Mouse (Mus musculus) midbrain, embryonic 15.5 days (tissue): Measurements from ENCODE around the gene Magi2. TPM values are rescaled to one million over a fixed set of nuclear protein-coding genes. Genes with fewer than 3 reads are reported as not detected.
"Not testable (repeated sequence)": the region's sequence is repeated elsewhere in the genome, so short reads cannot be mapped to it uniquely, and the experiment has no call there.

Source experiments
- ATAC-seq: fragments of 200-750 bp; cut with Nextera tagmentation; replicated peaks from 2 replicates; pipeline ENCODE4 v1.8.0; 2017; ENCODE audit warnings: moderate TSS enrichment
- H3K27ac ChIP-seq: fragments of 300-500 bp; sonication (generic); 2 replicates; pipeline ENCODE4 v1.5.1; 2015; ENCODE audit warnings: mild to moderate bottlenecking, inconsistent platforms
- H3K27me3 ChIP-seq: fragments of 300-500 bp; sonication (generic); replicated peaks from 2 replicates; pipeline ENCODE4 v1.6.1; 2015; ENCODE audit warnings: inconsistent platforms
- H3K36me3 ChIP-seq: fragments of 300-500 bp; sonication (generic); replicated peaks from 2 replicates; pipeline ENCODE4 v1.6.1; 2015; ENCODE audit warnings: inconsistent platforms
- H3K4me1 ChIP-seq: fragments of 300-500 bp; sonication (generic); 2 replicates; pipeline ENCODE4 v1.6.1; 2015; ENCODE audit warnings: inconsistent platforms
- H3K4me2 ChIP-seq: fragments of 300-500 bp; sonication (generic); 2 replicates; pipeline ENCODE4 v1.6.1; 2015; ENCODE audit warnings: inconsistent platforms, mild to moderate bottlenecking, moderate library complexity
- H3K4me3 ChIP-seq: fragments of 300-500 bp; sonication (generic); 2 replicates; pipeline ENCODE4 v1.5.1; 2015; ENCODE audit warnings: mild to moderate bottlenecking, inconsistent platforms
- H3K9ac ChIP-seq: fragments of 300-500 bp; sonication (generic); 2 replicates; pipeline ENCODE4 v1.6.1; 2015; ENCODE audit warnings: mild to moderate bottlenecking, inconsistent platforms
- H3K9me3 ChIP-seq: fragments of 300-500 bp; sonication (generic); 2 replicates; pipeline ENCODE4 v1.6.1; 2016; ENCODE audit warnings: inconsistent platforms
- WGBS: fragments of 180-500 bp; shearing (Covaris S2); methylation state at CpG from one replicate; pipeline ENCODE4 v1.1.7; 2015; ENCODE audit warnings: mixed read lengths; 5-methylcytosine and 5-hydroxymethylcytosine counted together
- polyA plus RNA-seq: library from polyadenylated mRNA; unstranded; fragments of >200 nt; fragmentation: Nextera tagmentation; extraction: Ambion mirVana; gene quantifications from 2 replicates; pipeline ENCODE4 v1.2.1, GENCODE M21; 2015

The Magi2 gene
- polyA plus RNA-seq, 1 experiment from 2014 or later, result 35.9 TPM

GRCm38 (mm10) chr5:19306656-19307055 lies 79.8 kb downstream of the Magi2 start:
- Histone ChIP-seq H3K27ac (no peak overlapping the region), H3K4me1 (no peaks in the 10 kb centered on the region), H3K4me3 (no peak overlapping the region), H3K4me2 (no peak overlapping the region), H3K27me3 (no peaks in the 10 kb centered on the region), H3K36me3 (no peaks in the 10 kb centered on the region), H3K9ac (no peak overlapping the region), H3K9me3 (no peaks in the 10 kb centered on the region)
- no peak for ATAC-seq
- 92% methylated on average over 6 of the region's 6 CpGs for WGBS

DNA sequence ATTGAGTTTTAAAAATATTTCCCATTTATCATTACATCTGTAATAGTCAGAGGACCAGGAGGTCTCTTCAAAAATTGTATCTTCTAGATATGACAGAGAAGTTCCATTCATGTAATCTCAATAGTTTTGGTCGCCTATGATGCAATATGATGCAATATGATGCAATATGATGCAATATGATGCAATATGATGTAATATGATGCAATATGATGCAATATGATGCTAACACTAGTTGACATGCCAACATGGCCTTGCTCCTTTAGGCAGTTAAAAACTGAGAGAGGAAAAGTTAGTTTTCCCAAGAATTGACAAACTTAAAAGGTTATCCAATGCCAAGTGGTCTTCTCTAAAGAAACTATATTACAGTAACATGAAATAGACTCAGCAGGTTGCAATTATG lies 83.0 kb downstream of the Magi2 start:
- Histone ChIP-seq H3K9me3 (no peaks in the 10 kb centered on the region), H3K27ac (no peak overlapping the region), H3K4me3 (no peak overlapping the region), H3K9ac (no peak overlapping the region), H3K4me1 (no peaks in the 10 kb centered on the region), H3K4me2 (no peak overlapping the region), H3K36me3 (no peaks in the 10 kb centered on the region), H3K27me3 (no peaks in the 10 kb centered on the region)
- ATAC-seq, result no peak
- WGBS, result 89% methylated on average over 1 of the region's 1 CpGs

GRCm38 (mm10) chr5:19322532-19322931 lies 95.7 kb downstream of the Magi2 start:
- Histone ChIP-seq H3K4me1 (no peaks in the 10 kb centered on the region), H3K4me2 (no peak overlapping the region), H3K9me3 (no peaks in the 10 kb centered on the region), H3K36me3 (no peaks in the 10 kb centered on the region), H3K9ac (no peak overlapping the region), H3K27ac (no peak overlapping the region), H3K4me3 (no peak overlapping the region), H3K27me3 (no peaks in the 10 kb centered on the region)
- WGBS, result 59% methylated on average over 6 of the region's 6 CpGs
- peak; percentile 60; the same call in 1 of the 2 replicates for ATAC-seq

DNA sequence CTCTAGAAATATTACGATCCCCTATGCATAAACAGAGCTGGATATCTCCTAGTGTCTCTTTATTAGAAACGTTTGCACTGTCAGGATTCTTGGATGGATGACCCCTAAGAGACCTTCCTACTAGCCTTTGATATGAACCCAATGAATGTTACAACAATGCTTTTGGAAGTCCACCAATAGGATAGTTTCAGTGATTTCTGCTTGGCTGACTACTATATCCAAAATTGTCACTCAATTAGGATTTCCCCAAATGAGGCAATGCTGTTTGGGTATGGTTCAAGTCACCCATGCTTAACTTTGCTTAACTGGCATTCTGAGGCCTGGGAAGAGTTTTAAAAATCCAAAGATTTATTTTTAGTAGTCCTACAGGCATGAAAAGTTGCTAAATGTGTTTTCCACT lies 110.7 kb downstream of the Magi2 start:
- H3K4me2 ChIP-seq, result no peak overlapping the region
- ATAC-seq, result no peak
- H3K9me3 ChIP-seq, result no peaks in the 10 kb centered on the region
- no peak overlapping the region for H3K9ac ChIP-seq
- H3K27me3 ChIP-seq, result no peaks in the 10 kb centered on the region
- WGBS, result 66% methylated on average over 2 of the region's 2 CpGs
- no peaks in the 10 kb centered on the region for H3K36me3 ChIP-seq
- no peaks in the 10 kb centered on the region for H3K4me1 ChIP-seq
- H3K27ac ChIP-seq, result no peak overlapping the region
- H3K4me3 ChIP-seq, result no peak overlapping the region

GRCm38 (mm10) chr5:19368175-19368574 lies 141.3 kb downstream of the Magi2 start:
- no peak overlapping the region for H3K4me2 ChIP-seq
- WGBS, result 89% methylated on average over 1 of the region's 1 CpGs
- no peaks in the 10 kb centered on the region for H3K4me1 ChIP-seq
- H3K27ac ChIP-seq, result no peak overlapping the region
- H3K27me3 ChIP-seq, result no peaks in the 10 kb centered on the region
- H3K9ac ChIP-seq, result no peak overlapping the region
- ATAC-seq, result no peak
- no peaks in the 10 kb centered on the region for H3K9me3 ChIP-seq
- H3K4me3 ChIP-seq, result no peak overlapping the region
- H3K36me3 ChIP-seq, result no peaks in the 10 kb centered on the region

DNA sequence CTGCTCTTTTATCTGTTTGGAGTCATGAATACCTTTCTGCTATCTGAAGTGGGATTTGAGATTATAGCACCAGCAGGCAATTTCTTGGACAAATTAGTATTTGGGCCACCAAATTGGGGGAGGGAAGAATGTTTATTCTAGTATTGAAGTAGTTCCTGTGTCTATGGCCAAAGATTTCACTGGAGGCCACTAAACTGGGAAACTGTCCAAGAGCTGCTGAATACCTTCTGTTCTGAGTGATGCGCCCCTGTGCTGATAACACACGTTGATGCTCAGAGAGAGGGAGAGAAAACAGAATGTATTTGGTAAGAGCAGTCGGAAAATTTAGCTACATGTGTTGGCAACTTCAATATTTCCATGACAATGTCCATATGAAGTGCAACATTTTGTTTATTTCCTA lies 169.0 kb downstream of the Magi2 start:
- Histone ChIP-seq H3K9me3 (no peaks in the 10 kb centered on the region), H3K4me2 (no peak overlapping the region), H3K27ac (no peak overlapping the region), H3K9ac (no peak overlapping the region), H3K36me3 (no peaks in the 10 kb centered on the region), H3K27me3 (no peaks in the 10 kb centered on the region), H3K4me1 (no peaks in the 10 kb centered on the region), H3K4me3 (no peak overlapping the region)
- no peak for ATAC-seq
- WGBS, result 64% methylated on average over 3 of the region's 3 CpGs

- Histone ChIP-seq H3K4me3 (no peak overlapping the region), H3K9me3 (no peaks in the 10 kb centered on the region), H3K27me3 (no peaks in the 10 kb centered on the region), H3K4me2 (no peak overlapping the region), H3K4me1 (no peaks in the 10 kb centered on the region), H3K36me3 (no peaks in the 10 kb centered on the region), H3K27ac (no peak overlapping the region), H3K9ac (no peak overlapping the region)
- 91% methylated on average over 4 of the region's 4 CpGs for WGBS
- no peak for ATAC-seq
Measured at GRCm38 (mm10) chr5:19400299-19400698, 173.5 kb downstream of the Magi2 start.

DNA sequence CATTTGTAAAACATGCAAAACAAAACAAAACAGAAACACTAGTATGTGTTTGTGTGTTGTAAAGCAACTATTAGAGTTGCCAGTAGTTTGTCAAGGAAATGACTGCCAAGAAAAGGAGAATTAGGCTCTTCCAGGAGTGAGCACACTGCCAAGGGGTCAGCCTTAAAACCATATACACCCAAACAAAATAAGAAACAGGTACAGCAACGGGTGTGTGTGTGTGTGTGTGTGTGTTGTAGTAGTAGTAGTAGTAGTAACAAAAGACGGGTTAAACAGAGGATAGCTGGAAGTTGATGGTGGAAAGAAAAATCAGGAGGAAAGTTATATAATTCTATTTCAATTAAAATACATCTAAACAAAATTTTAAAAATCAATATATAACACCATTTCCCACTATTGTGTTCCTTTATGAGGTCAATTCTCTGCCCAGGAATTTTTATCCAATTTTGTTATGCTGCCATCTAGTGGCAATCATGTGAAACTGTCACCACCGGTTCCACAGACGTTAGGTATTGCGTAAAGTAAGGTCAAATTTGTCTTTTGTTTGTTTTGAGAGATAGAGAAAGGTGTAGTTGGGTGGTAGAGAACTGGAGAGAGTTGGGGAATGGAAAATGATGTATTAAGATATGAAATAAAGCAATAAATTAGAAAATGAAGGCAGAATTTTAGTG lies 174.0 kb downstream of the Magi2 start:
- ATAC-seq, result peak; percentile 83
- no peaks in the 10 kb centered on the region for H3K9me3 ChIP-seq
- no peaks in the 10 kb centered on the region for H3K27me3 ChIP-seq
- no peak overlapping the region for H3K9ac ChIP-seq
- 48% methylated on average over 5 of the region's 5 CpGs for WGBS
- no peak overlapping the region for H3K4me2 ChIP-seq
- no peaks in the 10 kb centered on the region for H3K36me3 ChIP-seq
- H3K4me1 ChIP-seq, result no peaks in the 10 kb centered on the region
- no peak overlapping the region for H3K4me3 ChIP-seq
- no peak overlapping the region for H3K27ac ChIP-seq

- not testable (repeated sequence) for H3K36me3 ChIP-seq, H3K4me1 ChIP-seq, H3K9me3 ChIP-seq, H3K4me3 ChIP-seq, ATAC-seq, H3K27ac ChIP-seq, H3K27me3 ChIP-seq, H3K4me2 ChIP-seq, H3K9ac ChIP-seq
- WGBS, result 74% methylated on average over 1 of the region's 1 CpGs
Measured at GRCm38 (mm10) chr5:19404268-19404667, 177.4 kb downstream of the Magi2 start.

DNA sequence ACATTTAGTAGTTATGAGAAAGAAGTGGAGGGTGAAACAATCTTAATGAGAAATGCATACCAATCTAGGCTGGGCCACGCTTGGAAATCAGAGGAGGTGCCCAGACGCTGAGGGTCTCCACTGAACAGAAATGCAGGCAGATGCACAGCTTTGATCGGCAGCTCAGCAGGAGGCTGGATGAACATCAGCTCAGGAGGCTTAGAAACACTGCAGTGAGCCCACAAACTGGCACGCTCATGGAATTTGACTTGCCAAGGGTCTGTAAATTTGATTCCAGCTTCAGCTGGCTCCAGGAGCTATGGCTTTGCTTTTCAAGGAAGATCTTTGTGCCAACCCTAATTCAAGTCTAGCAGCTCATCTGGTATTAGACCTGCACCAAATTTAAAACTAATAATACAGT lies 187.7 kb downstream of the Magi2 start:
- Histone ChIP-seq H3K4me3 (no peak overlapping the region), H3K4me1 (no peaks in the 10 kb centered on the region), H3K4me2 (no peak overlapping the region), H3K27ac (no peak overlapping the region), H3K9me3 (no peaks in the 10 kb centered on the region), H3K36me3 (no peaks in the 10 kb centered on the region), H3K9ac (no peak overlapping the region), H3K27me3 (no peaks in the 10 kb centered on the region)
- ATAC-seq, result no peak
- 43% methylated on average over 4 of the region's 4 CpGs for WGBS

DNA sequence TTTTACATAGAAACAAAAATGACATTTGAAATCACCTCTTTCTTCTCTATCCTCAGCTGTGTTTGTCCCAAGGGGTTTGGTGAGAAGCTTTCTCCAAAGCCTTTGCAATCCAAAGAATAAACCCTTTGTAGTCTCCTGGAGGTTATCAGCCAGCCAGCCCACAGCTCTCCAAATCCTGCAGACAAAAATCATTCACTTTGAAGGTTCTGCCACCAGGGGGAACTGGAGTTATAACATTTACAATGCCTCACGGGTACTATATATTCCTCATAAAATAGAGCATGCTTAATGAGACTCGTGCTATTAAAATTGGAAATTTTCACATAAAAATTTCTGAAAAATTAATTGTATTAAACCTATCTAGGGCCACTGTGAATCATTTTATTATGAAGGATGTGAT lies 202.5 kb downstream of the Magi2 start:
- no peak overlapping the region for H3K4me3 ChIP-seq
- H3K9me3 ChIP-seq, result no peaks in the 10 kb centered on the region
- no peak overlapping the region for H3K4me2 ChIP-seq
- no peak overlapping the region for H3K9ac ChIP-seq
- no peaks in the 10 kb centered on the region for H3K27me3 ChIP-seq
- 0 out of 2 replicates have a peak, but pooled peaks have one; percentile 60 for ATAC-seq
- no peaks in the 10 kb centered on the region for H3K36me3 ChIP-seq
- H3K4me1 ChIP-seq, result no peaks in the 10 kb centered on the region
- no peak overlapping the region for H3K27ac ChIP-seq
- WGBS, result 26% methylated on average over 2 of the region's 2 CpGs

- no peak overlapping the region for H3K9ac ChIP-seq
- ATAC-seq, result no peak
- H3K36me3 ChIP-seq, result no peaks in the 10 kb centered on the region
- no peaks in the 10 kb centered on the region for H3K27me3 ChIP-seq
- H3K9me3 ChIP-seq, result no peaks in the 10 kb centered on the region
- no peak overlapping the region for H3K4me3 ChIP-seq
- H3K27ac ChIP-seq, result no peak overlapping the region
- H3K4me1 ChIP-seq, result no peaks in the 10 kb centered on the region
- no peak overlapping the region for H3K4me2 ChIP-seq
Measured at GRCm38 (mm10) chr5:19462541-19462940, 235.7 kb downstream of the Magi2 start.

GRCm38 (mm10) chr5:19465383-19465782 lies 238.5 kb downstream of the Magi2 start:
- Histone ChIP-seq H3K27ac (no peak overlapping the region), H3K36me3 (no peaks in the 10 kb centered on the region), H3K4me1 (no peaks in the 10 kb centered on the region), H3K9me3 (no peaks in the 10 kb centered on the region), H3K4me3 (no peak overlapping the region), H3K4me2 (no peak overlapping the region), H3K27me3 (no peaks in the 10 kb centered on the region), H3K9ac (no peak overlapping the region)
- 53% methylated on average over 2 of the region's 2 CpGs for WGBS
- ATAC-seq, result no peak
